ENCODE assay signal across 8 mouse cellular contexts in genomic region chr19:56631451-56631901, GRCm38 (mm10).
DNase-seq lines count a peak whose midpoint lies in the region; ATAC-seq lines count a peak whose summit lies in the region.

No protein-coding gene starts in this region.

- peaks cover 11% of the 10 kb centered on the region; the same call in 1 of the 2 replicates for H3K4me1 ChIP-seq in kidney, embryonic 15.5 days
- H3K4me1 ChIP-seq in forebrain, embryonic 11.5 days (replicated peaks; ENCODE audit: control insufficient read depth, insufficient read depth, low read length) = no peaks in the 10 kb centered on the region

- no peaks in the 10 kb centered on the region for H3K9me3 ChIP-seq in kidney, embryonic 15.5 days (replicated peaks)
- no peaks in the 10 kb centered on the region for H3K9me3 ChIP-seq in forebrain, embryonic 11.5 days (ENCODE audit: control insufficient read depth, low read length)

- 53% methylated on average over 11 of the region's 11 CpGs for WGBS in kidney, embryonic 15.5 days
- WGBS in forebrain, embryonic 11.5 days = 68% methylated on average over 11 of the region's 11 CpGs

- no peak overlapping the region for H3K4me2 ChIP-seq in kidney, embryonic 15.5 days
- H3K4me2 ChIP-seq in forebrain, embryonic 11.5 days (ENCODE audit: low read depth, low read length, severe bottlenecking) = no peak overlapping the region

- H3K27ac ChIP-seq in kidney, embryonic 15.5 days = no peak overlapping the region
- H3K27ac ChIP-seq in forebrain, embryonic 11.5 days (ENCODE audit: low read depth, low read length) = no peak overlapping the region

- no peaks in the 10 kb centered on the region for H3K36me3 ChIP-seq in kidney, embryonic 15.5 days
- H3K36me3 ChIP-seq in forebrain, embryonic 11.5 days (ENCODE audit: control insufficient read depth, insufficient read depth, low read length) = no peaks in the 10 kb centered on the region

- no peak for ATAC-seq in kidney, embryonic 15.5 days (replicated peaks; ENCODE audit: low FRiP score)
- no peak for ATAC-seq in forebrain, embryonic 11.5 days (replicated peaks; ENCODE audit: low FRiP score)

- H3K4me3 ChIP-seq in kidney, embryonic 15.5 days (replicated peaks) = no peak overlapping the region
- H3K4me3 ChIP-seq in forebrain, embryonic 11.5 days (ENCODE audit: low read depth, low read length) = no peak overlapping the region

- DNase-seq in kidney, adult 11 months = peak; percentile 74
- peak; percentile 68 for DNase-seq in adrenal gland, postnatal 14 days
- peak; percentile 33 to 36 for DNase-seq in heart, postnatal 36 days
- DNase-seq in lung, postnatal 10 days = peak; percentile 80
- DNase-seq in thymus, postnatal 10 days (ENCODE audit: low spot score in 2 of 2) = no peak
- DNase-seq in forebrain, embryonic 11.5 days (ENCODE audit: low spot score) = no peak
- DNase-seq in frontal cortex, postnatal 36 days (ENCODE audit: low spot score in 2 of 2) = no peak

- intact Hi-C loops in heart, postnatal 36 days (cut with DNase I) = loop anchor here (5.0 kb wide), 1 partner anchor 91 kb away; the partner anchor contains the start of gene Adrb1

- H3K9ac ChIP-seq in kidney, embryonic 15.5 days = no peak overlapping the region
- no peak overlapping the region for H3K9ac ChIP-seq in forebrain, embryonic 11.5 days (ENCODE audit: low read length)

- 0 out of 2 replicates have a peak, but pooled peaks cover 3% of the 10 kb centered on the region for H3K27me3 ChIP-seq in kidney, embryonic 15.5 days
- no peaks in the 10 kb centered on the region for H3K27me3 ChIP-seq in forebrain, embryonic 11.5 days (ENCODE audit: control insufficient read depth, insufficient read depth, low read length)

Comparison
In these comparisons a context has a peak if more than half of its experiments do, and no peak if none do; other contexts are left out.
1. DNase-seq: peak in kidney, adult 11 months (single experiment), adrenal gland, postnatal 14 days (single experiment), heart, postnatal 36 days (2 of 2) and lung, postnatal 10 days (single experiment); none in thymus, postnatal 10 days (0 of 2), forebrain, embryonic 11.5 days (single experiment) and frontal cortex, postnatal 36 days (0 of 2).